Mouse (Mus musculus) 416B (cell line): ENCODE data around the gene Tbc1d1.
A peak's percentile ranks its signal among the peaks of the same experiment; 100 is the strongest.
"Not testable (repeated sequence)": the region's sequence is repeated elsewhere in the genome, so short reads cannot be mapped to it uniquely, and the experiment has no call there.

ENCODE experiments used
- DNase-seq: peaks from one replicate; pipeline ENCODE4 v3.0.0; 2011; ENCODE audit warnings: low read depth

Tbc1d1 gene

GRCm38 (mm10) chr5:64314288-64315052 is 158.4 kb downstream of the Tbc1d1 start:
- no peak for DNase-seq

- no peak for DNase-seq
Measured at GRCm38 (mm10) chr5:64315088-64315487, 159.0 kb downstream of the Tbc1d1 start.

- no peak for DNase-seq
Measured at GRCm38 (mm10) chr5:64323286-64323685, 167.2 kb downstream of the Tbc1d1 start.

- no peak for DNase-seq
Measured at GRCm38 (mm10) chr5:64324353-64324752, 168.2 kb downstream of the Tbc1d1 start.

- DNase-seq: no peak
Measured at GRCm38 (mm10) chr5:64324920-64325319, 168.8 kb downstream of the Tbc1d1 start.

GRCm38 (mm10) chr5:64325741-64326355 is 169.7 kb downstream of the Tbc1d1 start:
- no peak for DNase-seq

- no peak for DNase-seq
Measured at GRCm38 (mm10) chr5:64326427-64327181, 170.5 kb downstream of the Tbc1d1 start.

- no peak for DNase-seq
Measured at GRCm38 (mm10) chr5:64327212-64327902, 171.3 kb downstream of the Tbc1d1 start.

- peak; percentile 51 for DNase-seq
Measured at GRCm38 (mm10) chr5:64336767-64337408, 180.8 kb downstream of the Tbc1d1 start.

- not testable (repeated sequence) for DNase-seq
Measured at GRCm38 (mm10) chr5:64338795-64339194, 182.7 kb downstream of the Tbc1d1 start.

- no peak for DNase-seq
Measured at GRCm38 (mm10) chr5:64340366-64340765, 184.3 kb downstream of the Tbc1d1 start.

- no peak for DNase-seq
Measured at GRCm38 (mm10) chr5:64341671-64342070, 185.6 kb downstream of the Tbc1d1 start.

- DNase-seq: no peak
Measured at GRCm38 (mm10) chr5:64342138-64342537, 186.0 kb downstream of the Tbc1d1 start.

- peak; percentile 64 for DNase-seq
Measured at GRCm38 (mm10) chr5:64343972-64344700, 188.0 kb downstream of the Tbc1d1 start.

GRCm38 (mm10) chr5:64345181-64345735 is 189.2 kb downstream of the Tbc1d1 start:
- no peak for DNase-seq

- DNase-seq: no peak
Measured at GRCm38 (mm10) chr5:64345761-64346160, 189.7 kb downstream of the Tbc1d1 start.

- no peak for DNase-seq
Measured at GRCm38 (mm10) chr5:64346343-64346885, 190.3 kb downstream of the Tbc1d1 start.

GRCm38 (mm10) chr5:64348166-64348565 is 192.1 kb downstream of the Tbc1d1 start:
- DNase-seq: no peak

GRCm38 (mm10) chr5:64348780-64349179 is 192.7 kb downstream of the Tbc1d1 start:
- no peak for DNase-seq

GRCm38 (mm10) chr5:64351968-64352367 is 195.9 kb downstream of the Tbc1d1 start:
- no peak for DNase-seq
